Mouse (Mus musculus) heart, adult 8-10 months (tissue): ENCODE measurements around the gene Alkbh4. TPM values are rescaled to one million over a fixed set of nuclear protein-coding genes. Genes with fewer than 3 reads are reported as not detected.

Experiments
- DNase-seq: peaks from one replicate; pipeline ENCODE4 v3.0.0; 2022; ENCODE audit warnings: low spot score
- microRNA-seq: library from miRNA; unstranded; fragments of <30 nt; microRNA quantifications from one replicate; pipeline ENCODE4 v1.2.0, GENCODE M21; 2022
- total RNA-seq, 4 experiments: library from RNA; stranded (reverse); gene quantifications; 2 replicates each; pipeline ENCODE4 v1.2.4; 2022

Gene Alkbh4
- total RNA-seq, 4 experiments from 2014 or later = 4.0 to 5.4 (median 4.6) TPM

DNA sequence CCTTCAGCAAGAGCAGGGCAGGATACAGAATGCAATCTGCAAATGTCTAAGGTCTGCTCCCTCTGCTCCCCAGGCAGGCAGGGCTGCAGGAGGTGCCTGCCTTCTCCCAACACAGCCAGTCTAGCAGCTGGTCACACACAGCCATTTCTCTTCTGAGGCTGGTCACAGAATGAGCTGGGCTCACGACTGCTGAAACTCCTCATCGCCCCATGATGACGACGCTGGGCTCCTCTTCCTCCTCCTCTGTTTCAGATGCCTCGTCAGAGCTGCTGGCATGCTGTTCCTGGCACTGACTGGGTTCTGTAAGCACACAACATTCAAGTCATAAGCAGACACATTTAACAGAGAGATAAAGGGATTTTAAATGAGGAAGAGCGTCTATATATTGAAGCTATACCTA lies 45.3 kb downstream of the Alkbh4 start:
- no peak for DNase-seq

DNA sequence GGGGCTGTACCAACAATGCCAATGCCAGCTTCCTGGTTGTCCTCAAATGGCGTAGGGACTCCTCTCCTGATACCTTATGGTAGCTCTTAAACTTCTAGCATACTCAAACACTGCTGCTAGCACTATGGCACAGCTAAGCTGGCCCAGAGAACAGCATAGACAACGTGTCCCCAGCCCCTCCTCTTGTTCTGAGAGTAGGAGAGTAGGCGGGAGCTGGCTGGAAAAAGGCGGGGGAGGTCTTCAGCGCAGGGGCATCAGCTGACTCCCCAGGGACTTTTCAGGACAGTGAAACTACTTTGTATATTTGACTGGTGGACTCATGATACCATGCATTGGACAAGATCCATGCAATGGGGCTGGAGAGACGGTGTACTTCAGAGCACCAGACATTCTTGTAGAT lies 46.1 kb downstream of the Alkbh4 start:
- no peak for DNase-seq

DNA sequence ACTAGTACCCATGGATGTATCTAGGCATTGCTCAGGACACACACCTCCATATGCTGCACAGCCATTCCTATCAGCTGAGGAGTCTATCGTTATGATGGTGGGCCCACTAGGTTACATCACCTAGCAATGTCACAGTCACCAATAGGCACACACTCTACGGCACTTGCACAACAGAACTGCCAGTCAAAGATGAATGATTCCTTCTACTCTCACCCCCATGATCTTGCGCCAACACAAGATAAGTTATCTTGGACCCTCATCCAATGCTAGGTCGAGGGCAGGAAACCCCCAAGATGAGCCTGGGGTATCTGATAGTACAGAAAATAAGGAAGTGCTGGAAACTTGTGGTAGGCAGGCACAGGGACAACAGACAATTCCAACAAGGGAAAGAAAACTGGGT lies 46.9 kb downstream of the Alkbh4 start:
- DNase-seq = no peak

DNA sequence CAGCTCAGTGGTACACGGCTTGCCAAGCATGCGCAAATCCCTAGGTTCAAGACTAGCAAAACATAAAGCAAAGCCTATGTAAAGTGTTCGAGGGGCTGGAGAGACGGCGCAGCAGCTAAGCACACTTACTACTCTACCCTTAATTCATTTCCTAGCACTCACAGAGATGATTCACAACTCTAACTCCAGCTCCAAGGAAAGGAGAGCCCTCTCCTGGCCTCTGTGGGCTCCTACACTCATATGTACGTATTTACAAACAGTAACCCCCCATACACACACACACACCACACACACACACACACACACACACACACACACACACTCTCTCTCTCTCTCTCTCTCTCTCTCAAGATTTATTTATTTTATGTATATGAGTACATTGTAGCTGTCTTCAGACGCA lies 47.8 kb downstream of the Alkbh4 start:
- no peak for DNase-seq

DNA sequence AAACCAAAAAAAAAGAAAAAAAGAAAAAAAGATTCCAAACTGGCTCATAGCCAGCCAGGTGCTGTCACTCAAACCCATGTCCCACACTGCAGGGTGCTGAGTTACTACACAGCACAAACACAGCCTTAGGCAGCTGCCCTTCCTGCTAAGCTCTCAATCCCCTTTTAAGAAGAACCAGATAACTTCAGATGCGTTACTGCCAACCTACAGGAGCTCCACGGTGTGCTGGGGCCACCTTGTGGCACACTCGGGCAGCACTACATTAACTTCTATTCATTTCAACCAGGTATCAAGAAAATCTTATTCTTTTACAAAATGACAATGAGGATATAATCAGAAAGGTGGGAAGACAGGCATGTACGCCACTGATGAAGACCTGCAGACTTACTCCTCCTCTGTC lies 50.8 kb downstream of the Alkbh4 start:
- DNase-seq = peak; percentile 45

Small RNAs within 50 kb of the gene (microRNA-seq; reads per million reads assigned to microRNA genes)
- gene Mir7035 = 1.4 reads per million

Other genes starting within 250 kb of the Alkbh4 start
- 100 to 1,000 TPM; 312 to 583 (median 421) TPM for gene Hspb1, start 248.2 kb upstream of the Alkbh4 start, total RNA-seq
- 100 to 1,000 TPM; 265 to 313 (median 289) TPM for gene Ywhag, start 201.5 kb upstream of the Alkbh4 start, total RNA-seq
- under 1 TPM in 3 of 4 experiments, not detected in 1; 0.44 to 0.53 (median 0.46) TPM for gene Ssc4d, start 161.6 kb upstream of the Alkbh4 start, total RNA-seq
- gene Zp3, start 156.0 kb upstream of the Alkbh4 start, total RNA-seq = not detected
- 1 to 10 TPM; 6.0 to 7.3 (median 6.8) TPM for gene Dtx2, start 141.3 kb upstream of the Alkbh4 start, total RNA-seq
- gene Upk3b, start 97.7 kb upstream of the Alkbh4 start, total RNA-seq = 10 to 100 TPM; 13.3 to 26.7 (median 18.2) TPM
- gene Upk3bl, start 81.7 kb upstream of the Alkbh4 start, total RNA-seq = not detected
- gene Rasa4, start 52.2 kb upstream of the Alkbh4 start, total RNA-seq = 1 to 10 TPM; 6.6 to 7.6 (median 6.9) TPM
- gene Polr2j, start 19.5 kb upstream of the Alkbh4 start, total RNA-seq = 10 to 100 TPM; 73.1 to 88.1 (median 78.9) TPM
- 1 to 10 TPM; 5.4 to 6.9 (median 6.0) TPM for gene Lrwd1, start 72 bp upstream of the Alkbh4 start, total RNA-seq
- 1 to 10 TPM in 1 of 4 experiments, under 1 TPM in 3; 0.31 to 1.3 (median 0.67) TPM for gene Orai2, start 34.6 kb downstream of the Alkbh4 start, total RNA-seq
- 10 to 100 TPM; 14.8 to 21.1 (median 19.0) TPM for gene Prkrip1, start 62.8 kb downstream of the Alkbh4 start, total RNA-seq
- under 1 TPM; 0.24 to 0.82 (median 0.53) TPM for gene Sh2b2, start 110.4 kb downstream of the Alkbh4 start, total RNA-seq